Mouse (Mus musculus) 3134 (cell line): ENCODE measurements around the gene Krt8.

Experiments
- DNase-seq: peaks from one replicate; pipeline ENCODE4 v3.0.0-alpha.2; 2011; ENCODE audit warnings: low spot score; ENCODE audit not compliant: insufficient read length; ENCODE audit errors: extremely low read depth

The Krt8 gene

DNA sequence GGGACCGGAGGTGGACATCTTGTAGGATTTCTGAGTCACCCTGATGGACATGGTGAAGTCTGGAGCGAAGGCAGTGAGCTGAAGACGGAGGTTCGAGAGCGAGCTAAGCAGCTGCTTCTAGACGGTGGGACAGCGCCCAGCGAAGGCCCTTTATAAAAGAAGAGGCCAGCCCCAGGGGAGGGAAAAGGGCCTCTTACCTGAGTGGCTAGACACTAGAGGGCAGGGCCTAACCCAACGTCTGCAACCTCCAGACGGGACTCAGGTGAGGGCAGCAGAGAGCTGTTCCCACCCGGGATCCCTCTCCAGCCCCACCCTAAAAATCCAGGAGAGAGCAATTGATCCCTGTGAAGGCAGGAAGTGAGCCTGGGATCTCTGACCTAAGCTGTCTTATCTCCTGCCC is at the start of gene Krt8:
Gene Krt8, minus strand, starts transcription at position 294 of the 400 bp plus-strand sequence.
- DNase-seq, result no peak

DNA sequence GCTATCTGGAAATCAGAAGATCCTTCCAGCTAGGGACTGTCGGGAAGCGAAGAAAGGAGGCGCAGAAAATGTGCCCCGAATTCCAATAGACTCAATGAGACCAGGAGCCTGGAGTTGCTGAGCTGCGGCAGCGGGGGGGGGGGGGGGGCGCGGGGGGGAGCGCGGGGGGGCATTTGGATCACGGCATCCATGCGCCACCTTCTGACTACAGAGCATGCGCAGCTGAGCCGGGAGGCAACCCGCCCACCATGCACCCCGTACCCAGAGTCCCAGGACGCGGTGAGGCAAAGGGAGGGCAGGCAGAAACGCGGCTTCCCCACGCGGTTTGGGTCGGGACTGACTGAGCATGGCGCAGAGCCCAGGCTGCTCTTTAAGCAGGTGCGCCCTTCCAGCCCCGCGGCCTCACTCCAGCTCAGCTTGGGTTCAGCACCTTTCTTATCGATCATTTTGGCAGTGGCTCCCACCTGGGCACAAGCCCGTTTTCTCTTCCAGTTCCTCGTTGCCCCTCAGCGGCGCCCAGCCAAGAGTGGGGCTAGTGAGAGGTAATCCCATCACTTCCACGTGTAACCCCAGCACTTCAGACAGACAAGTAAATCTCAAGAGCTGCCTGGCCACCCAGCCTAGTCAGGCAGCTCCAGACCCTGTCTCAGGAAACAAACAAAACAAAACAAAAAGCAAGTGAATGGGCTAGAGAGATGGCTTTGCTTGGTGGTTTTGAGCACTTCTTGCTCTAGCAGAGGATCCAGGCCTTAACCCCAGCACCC is 47.8 kb upstream of the Krt8 start:
- DNase-seq, result no peak

DNA sequence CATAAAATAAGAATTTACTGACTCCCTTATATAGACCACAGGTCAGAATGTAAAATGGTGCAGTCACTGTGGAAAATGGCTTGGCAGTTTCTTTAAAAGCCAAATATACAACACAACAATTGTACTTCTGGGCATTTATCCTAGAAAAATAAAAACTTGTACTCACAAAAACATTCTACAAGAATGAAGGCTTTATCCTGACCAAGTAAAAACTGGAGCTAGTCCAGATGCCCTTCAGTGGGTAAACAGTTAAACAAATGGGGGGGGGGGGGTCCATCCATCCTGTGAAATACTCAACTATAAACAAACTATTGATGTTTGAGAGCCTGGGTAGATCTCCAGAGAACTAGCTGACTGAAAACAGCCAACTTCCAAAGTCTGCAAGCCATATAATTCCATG is 45.6 kb upstream of the Krt8 start:
- no peak for DNase-seq

DNA sequence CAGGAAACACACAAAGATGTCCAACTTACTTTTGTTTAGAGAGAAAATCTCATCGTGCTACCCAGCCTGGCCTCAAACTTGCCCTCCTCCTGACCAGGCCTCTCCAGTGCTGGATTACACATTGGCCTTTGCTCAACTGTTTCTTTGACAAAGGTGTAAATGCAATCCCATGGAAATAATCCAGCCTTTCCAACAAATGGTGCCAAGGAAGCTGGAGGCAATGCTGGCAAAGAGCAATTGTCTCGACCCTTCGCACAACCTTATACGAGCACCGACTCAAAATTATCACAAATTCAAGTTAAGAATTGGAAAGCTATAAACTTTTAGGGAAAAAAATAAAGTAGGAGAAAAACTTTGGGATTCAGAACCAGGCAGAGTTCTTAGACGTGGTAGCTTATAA is 43.7 kb upstream of the Krt8 start:
- DNase-seq, result no peak

DNA sequence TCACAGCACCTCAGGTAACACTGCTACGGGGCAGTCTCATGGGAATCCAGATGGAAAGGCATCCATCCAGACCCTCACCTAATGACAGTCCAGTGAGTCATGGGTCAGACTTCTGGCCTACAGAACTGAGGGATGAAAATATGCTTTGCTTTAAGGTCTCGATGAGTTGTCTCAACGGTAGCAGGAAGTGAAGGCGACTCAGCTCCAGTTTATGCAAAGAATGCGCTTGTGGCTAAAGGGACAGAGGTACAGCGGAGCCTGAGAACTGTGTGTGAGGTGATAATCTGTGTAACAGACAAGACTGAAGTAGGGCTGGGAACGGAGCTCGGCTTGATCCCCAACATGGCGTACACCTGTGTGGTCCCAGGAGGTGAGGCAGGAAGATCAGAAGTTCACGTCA is 41.4 kb upstream of the Krt8 start:
- DNase-seq, result peak; percentile 82

DNA sequence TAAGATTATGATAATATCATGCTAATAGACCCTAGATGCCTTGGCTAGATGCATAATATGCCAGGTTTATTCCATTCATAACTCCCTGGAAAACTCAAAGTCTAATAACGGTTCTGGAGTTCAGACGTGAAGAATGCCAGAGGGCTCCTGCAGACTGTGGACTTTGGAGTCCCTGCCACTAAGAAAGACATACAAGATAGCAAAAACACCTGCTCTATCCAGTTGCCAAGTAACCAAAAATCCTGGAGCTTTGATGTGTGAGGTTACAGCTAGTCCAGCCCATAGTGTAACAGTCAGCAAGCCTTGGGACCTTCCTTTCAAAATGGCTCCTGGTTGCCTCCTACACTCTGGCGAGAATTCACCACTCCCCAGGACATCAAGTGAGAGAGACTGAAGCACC is 40.5 kb upstream of the Krt8 start:
- DNase-seq, result no peak

DNA sequence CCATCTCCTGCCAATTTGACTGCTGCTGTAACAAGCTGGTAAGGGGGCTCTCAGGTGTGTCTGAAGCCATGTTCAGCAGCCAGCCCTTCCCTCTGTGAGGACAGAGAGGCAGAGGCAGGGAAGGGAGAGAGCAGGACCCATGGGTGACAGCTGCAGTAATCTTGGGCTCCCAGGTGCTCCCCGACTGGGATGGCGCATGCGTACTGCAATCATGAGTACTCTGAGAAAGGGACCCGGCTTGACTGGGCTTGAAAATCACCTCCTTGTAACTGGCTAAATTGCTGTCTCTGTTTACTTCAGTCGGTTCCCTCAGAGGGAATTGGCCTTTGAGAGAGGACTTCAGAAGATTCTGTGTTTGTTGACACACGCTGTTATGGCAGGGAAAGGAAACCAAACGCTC is 37.7 kb upstream of the Krt8 start:
- no peak for DNase-seq

DNA sequence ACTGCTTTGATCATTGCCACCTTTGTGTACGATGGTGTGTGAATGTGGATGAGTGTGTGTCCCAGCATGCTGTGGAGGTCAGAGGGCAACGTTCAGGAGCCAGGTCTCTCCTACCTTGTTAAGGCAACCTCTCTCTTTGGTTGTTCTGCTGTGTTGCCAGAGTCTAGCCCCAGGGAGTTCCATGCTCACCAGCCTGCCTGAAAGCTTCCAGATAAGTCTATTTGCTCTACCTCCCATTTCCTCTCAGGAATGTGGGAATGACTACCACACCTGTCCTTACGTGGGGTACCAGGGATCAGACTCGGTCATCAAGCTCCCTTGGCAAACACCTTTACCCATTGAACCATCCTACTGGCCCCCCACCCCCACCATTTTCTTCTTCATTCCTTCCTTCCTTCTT is 36.0 kb upstream of the Krt8 start:
- no peak for DNase-seq

DNA sequence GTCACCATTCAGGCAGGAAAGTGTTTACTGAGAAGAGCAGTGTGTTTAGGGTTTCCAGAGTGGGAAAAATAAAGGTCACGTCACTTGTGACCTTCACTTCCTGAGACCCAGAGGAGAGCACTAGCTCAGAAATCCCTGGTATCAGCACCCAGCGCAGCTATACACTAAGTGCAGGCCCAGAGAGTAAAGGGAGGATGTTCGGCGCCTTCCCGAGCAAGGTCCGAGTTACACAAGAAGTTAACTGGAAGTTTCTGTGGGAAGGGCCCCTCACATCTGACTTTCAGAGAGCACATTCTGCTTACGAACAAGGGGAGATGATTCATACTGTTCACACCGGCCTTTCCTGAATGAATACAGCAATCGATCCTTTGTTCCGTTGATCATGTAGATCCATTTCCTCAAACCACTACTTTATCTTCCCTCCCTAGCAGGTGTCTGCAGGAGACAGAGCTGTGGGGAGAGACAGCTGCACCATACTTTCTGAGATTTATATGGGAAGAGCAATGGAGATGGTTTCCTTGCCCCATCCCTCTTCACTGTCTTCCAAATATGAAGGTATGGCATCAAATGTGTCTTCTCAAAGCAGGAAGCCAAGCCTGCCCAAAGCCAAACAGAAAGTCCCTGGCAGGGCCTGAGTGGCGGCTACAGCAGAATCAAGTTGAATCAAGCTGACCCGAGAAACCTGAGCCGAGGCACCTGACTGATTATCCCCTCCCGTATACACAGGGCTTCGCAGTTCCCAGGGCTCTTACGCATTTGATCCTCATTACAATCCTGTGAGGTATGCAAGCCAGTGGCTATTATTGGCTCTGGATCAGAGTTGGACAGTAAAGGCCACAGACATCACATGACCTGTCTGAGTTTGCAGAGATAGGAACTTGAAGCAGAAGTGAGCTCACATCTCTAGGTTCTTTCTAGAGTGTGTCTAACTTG is 30.1 kb upstream of the Krt8 start:
- DNase-seq, result no peak

DNA sequence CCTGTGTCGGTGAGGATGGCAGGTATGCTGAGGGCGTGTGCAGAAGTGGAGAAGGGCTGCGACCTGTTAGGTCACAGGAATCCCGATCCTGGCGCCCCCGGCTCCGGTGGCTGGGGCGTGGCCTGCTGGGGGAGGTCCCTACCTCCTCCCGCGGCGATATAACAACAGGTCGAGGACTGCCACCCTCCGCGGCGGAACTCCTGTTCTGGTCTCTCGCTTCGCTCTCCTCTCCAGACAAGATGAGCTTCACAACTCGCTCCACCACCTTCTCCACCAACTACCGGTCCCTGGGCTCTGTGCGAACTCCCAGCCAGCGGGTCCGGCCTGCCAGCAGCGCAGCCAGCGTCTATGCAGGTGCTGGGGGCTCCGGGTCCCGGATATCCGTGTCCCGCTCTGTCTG is 23.8 kb upstream of the Krt8 start, which contains the start of gene Krt18:
Gene Krt18, plus strand, starts transcription at position 141 of the 400 bp plus-strand sequence.
- DNase-seq, result no peak

DNA sequence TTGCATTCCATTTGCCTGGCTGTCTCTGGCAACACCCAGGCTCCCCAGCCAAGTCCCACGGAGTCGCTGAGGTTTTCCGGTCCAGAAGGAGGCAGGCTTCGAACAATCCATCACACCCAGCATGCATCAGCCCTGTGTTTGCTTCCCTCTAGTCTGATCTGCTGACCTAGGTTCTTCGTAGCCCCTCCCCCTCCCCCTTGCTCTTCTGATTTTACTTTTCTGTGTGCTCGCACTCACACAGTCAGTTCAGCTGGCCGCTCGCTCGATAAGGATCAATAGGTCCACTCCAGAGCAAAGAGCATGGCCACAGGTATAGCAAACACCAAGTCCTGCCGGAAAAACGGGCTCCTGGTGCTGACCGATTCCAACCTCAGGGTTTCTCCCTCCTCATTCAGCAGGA is 22.1 kb upstream of the Krt8 start:
- no peak for DNase-seq

DNA sequence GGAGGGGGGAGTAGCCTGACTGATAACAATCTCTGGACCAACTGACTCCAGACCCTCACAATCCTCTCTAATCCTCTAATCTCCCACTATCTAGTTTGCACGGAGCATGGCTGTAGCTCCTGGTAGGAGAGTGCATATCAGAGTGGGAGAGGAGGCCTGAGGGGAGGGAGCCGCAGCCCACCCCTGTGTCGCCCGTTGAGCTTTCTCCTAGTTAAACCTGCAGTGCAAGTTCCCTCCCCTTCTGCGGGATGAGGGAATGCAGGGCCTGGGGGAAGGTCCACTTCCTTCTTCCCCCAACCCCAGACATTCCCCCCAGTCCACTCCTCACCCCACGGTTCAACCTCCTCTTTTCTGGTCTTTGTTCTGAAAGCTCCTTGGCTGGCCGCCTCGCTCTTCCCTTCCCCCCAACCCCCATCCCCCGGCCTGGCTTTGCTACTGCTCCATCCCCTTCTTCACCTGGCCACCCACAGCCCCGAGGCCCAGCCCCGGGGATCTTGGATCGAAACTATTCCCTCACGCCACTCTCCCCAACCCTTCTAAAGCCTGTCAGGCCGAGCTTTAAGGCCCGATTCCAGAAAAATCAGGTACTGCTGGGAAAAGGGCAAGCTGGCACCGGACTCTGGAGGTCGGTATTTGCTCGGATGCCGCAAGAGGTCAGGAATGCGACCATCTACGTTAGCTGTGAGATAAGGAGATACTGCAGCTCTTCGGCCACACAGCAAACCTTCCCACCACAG is 21.0 kb upstream of the Krt8 start:
- no peak for DNase-seq

DNA sequence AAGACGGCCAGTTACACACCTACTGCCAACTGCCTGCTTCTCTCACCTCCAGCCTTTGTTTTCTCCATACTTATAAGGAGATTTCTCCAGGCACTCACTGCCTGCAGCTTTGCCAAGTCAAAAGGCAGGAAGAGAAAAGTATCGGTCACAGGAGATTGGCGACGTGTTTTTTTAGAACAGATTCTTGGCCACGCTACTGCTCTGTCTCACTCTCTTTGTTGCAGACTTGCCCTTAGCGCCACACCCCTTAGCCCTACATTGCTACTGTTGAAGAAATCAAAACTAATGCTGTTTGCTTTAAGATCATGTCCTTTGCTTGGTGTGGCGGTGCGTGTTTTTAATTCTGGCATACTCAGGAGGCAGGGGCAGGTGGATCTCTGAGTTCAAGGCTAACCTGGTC is 19.6 kb upstream of the Krt8 start:
- DNase-seq, result no peak

DNA sequence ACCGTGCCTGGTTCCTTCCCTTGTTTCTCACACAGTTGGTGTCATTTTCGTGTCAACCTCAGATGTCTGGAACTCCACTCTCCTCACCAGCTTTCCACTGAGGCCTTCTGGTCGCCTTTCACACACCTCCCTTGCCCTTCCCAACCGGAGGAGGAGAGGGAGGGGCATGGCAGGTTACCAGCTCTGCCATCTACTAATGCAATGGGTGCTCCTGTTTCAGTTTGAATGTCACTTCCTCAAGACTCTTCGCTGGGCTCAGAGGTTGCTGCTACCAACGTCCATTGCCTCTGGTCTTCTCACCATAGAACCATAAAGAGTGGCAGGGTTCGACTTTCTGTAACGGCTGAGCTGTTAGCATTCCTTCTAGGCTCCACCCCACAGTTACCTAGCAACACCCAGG is 18.2 kb upstream of the Krt8 start:
- DNase-seq, result no peak

DNA sequence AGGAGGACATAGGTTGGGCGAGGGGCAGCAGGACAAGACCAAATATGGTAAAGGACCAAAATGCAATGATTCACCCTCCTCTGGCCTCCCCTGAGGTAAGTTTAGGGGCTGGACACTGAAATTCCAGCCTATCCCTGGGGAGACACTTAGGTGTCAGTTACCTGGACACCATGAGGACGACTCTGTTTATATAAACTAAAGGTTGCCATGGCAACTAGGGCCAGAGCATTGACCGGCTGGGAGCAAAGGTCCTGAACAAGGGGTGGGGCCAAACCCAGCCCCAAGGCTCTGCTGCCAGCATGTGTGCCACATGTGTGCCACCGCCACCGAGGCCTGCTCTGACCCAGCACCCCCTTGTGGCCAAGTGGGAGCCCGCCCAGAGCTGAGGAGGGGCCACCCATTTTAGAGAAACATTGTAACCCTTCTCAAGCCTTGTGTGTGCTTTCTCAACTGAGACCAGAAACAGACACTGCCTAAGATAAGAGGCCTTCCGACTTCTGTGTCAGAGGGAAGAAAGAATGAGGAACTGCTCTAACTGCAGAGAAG is 13.7 kb upstream of the Krt8 start:
- DNase-seq, result peak; percentile 57

DNA sequence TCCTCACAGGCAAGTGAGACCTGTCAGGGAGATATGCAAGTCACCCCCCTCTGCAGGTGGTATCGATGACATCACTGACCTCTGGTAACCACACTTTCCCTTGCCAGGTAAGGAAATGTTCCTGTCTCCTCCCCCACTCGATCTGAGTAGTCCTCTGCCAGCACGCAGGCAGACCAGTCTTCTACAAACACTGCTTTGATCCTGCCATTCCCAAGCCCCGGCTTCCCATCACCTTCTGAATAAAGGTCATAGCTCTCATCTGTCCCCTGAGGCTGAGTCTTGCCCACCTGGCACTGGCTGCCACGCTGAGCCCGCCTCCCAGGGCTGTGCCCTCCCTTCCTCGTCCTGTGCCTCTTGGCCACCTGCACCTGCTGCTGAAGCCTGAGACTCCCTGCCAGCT is 12.5 kb upstream of the Krt8 start:
- DNase-seq, result peak; percentile 51

DNA sequence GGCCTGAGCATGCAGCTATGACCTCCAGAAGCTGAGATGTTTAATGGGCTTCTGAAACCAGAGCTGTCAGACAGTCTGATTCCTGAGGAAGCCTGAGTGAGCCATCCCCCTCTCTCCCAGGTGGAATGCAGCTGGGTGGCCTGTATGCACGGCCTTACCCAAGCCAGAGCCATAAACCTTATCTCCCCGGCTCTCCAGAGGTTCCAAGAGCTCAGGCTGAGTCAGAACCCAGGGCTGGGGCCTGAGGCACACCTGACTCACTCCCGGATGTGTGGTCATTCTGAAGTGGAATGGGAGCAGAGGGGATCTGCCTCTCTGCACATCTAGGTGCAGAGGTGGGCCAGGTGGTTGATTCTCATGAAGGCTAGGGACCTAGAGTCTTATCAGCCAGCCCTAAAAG is 11.8 kb upstream of the Krt8 start:
- DNase-seq, result peak; percentile 77

DNA sequence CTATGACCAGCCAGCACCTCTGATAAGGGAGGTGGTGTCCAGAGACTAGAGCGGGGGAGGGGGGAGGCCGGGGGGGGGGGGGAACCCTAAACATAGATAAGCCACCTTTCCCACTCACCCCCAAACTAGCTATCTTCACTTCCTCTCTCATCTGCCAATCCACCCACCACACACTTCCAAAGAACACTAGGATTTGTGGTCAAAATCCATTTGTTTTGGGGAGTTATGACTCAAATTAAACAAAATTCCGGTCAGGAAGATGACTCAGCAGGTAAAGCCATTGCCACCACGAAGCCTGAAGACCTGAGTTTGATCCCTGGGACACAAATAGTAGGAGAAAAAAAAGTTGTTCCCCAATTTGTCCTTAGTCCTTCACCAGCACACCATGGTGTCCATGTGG is 10.6 kb upstream of the Krt8 start:
- peak; percentile 47 for DNase-seq

DNA sequence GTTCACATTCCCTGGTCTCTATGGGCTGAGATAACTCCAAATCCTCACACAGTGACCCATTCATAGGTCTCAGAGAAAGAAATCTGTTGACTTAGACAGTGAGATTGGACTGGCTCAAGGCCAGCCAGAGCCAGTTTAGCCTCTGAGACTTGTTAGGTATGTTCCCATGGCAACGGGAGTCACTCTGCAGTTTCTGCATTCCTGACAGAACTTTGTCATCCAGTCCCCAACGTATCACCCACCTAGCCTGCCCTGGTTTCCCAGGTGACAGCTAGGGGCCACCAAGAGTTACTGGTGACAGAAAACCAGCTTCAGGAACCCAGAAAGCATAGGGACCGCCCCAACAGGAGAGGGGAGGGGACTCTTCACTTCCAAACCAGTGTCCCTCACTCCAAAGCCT is 9.4 kb upstream of the Krt8 start:
- DNase-seq, result peak; percentile 58

DNA sequence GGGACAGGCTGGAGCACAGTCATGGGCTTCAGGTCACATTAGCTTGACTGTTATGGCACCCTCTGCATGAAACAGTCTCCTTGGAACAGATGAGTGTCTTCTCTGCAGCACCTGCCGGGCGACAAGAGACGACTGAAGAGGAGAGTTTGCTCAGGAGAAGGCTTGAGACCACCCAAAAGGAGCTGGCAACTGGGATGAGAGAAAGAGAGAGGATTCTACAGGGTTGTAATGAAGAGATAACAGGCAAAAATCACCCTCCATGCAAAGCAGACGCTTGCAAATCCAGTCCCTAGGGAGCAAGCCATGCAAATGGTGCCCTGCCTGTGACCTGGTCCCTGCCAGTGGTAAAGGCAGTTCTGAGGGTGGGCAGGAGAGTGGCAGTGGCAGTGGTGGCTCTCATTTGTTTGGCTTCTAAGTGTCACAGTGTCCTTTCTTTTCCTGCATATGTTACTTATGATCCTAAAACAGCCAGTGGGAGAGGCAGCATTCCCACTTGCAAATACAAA is 8.0 kb upstream of the Krt8 start:
- DNase-seq, result no peak
